Mouse (Mus musculus) thymus, postnatal 14 days (tissue): ENCODE measurements around the gene Gm21854.
"Not testable (repeated sequence)": the region's sequence is repeated elsewhere in the genome, so short reads cannot be mapped to it uniquely, and the experiment has no call there.

Source experiments
- DNase-seq: peaks from one replicate; pipeline ENCODE4 v3.0.0; 2021

The Gm21854 gene

GRCm38 (mm10) chrY:5656686-5657085 lies at the start of gene Gm21854:
TSS of gene Gm21854 (plus strand) at chrY:5656986.
- DNase-seq = not testable (repeated sequence)
